Mouse (Mus musculus) frontal cortex, postnatal 36 days (tissue): Measurements from ENCODE around the gene Ccdc38.
"Not testable (repeated sequence)": the region's sequence is repeated elsewhere in the genome, so short reads cannot be mapped to it uniquely, and the experiment has no call there.

Experiments
- DNase-seq, 2 experiments: peaks; one replicate each; pipeline ENCODE4 v3.0.0; 2022; ENCODE audit warnings: low spot score in 2 of 2

Ccdc38 gene

GRCm38 (mm10) chr10:93548991-93549390 is 8.6 kb downstream of the Ccdc38 start:
- peak; percentile 68 to 80 for DNase-seq

- DNase-seq = no peak
Measured at GRCm38 (mm10) chr10:93549821-93550220, 9.4 kb downstream of the Ccdc38 start.

- DNase-seq = no peak
Measured at GRCm38 (mm10) chr10:93552596-93552995, 12.2 kb downstream of the Ccdc38 start.

GRCm38 (mm10) chr10:93557971-93558370 is 17.5 kb downstream of the Ccdc38 start:
- DNase-seq = not testable (repeated sequence)

GRCm38 (mm10) chr10:93559786-93560185 is 19.4 kb downstream of the Ccdc38 start:
- no peak for DNase-seq

GRCm38 (mm10) chr10:93564518-93565090 is 24.2 kb downstream of the Ccdc38 start:
- no peak for DNase-seq

GRCm38 (mm10) chr10:93567066-93567465 is 26.6 kb downstream of the Ccdc38 start:
- no peak for DNase-seq

GRCm38 (mm10) chr10:93567841-93568566 is 27.6 kb downstream of the Ccdc38 start:
- DNase-seq = no peak

- no peak for DNase-seq
Measured at GRCm38 (mm10) chr10:93568671-93569070, 28.2 kb downstream of the Ccdc38 start.

GRCm38 (mm10) chr10:93572209-93572608 is 31.8 kb downstream of the Ccdc38 start:
- DNase-seq = no peak

- no peak for DNase-seq
Measured at GRCm38 (mm10) chr10:93574966-93575365, 34.5 kb downstream of the Ccdc38 start.

- no peak for DNase-seq
Measured at GRCm38 (mm10) chr10:93575960-93576359, 35.5 kb downstream of the Ccdc38 start.

- peak; percentile 68 to 82 for DNase-seq
Measured at GRCm38 (mm10) chr10:93577271-93577886, 36.9 kb downstream of the Ccdc38 start.

GRCm38 (mm10) chr10:93588796-93589195 is 48.4 kb downstream of the Ccdc38 start:
- no peak for DNase-seq

- peak; percentile 95 to 98 for DNase-seq
Measured at GRCm38 (mm10) chr10:93589281-93589848, 48.9 kb downstream of the Ccdc38 start, which contains the start of gene Snrpf. Gene Snrpf (minus strand): TSS chr10:93589706.

- no peak for DNase-seq
Measured at GRCm38 (mm10) chr10:93592456-93592855, 52.0 kb downstream of the Ccdc38 start.

- peak; percentile 88 to 94 for DNase-seq
Measured at GRCm38 (mm10) chr10:93594022-93594482, 53.6 kb downstream of the Ccdc38 start.

GRCm38 (mm10) chr10:93595831-93596230 is 55.4 kb downstream of the Ccdc38 start:
- no peak for DNase-seq

- no peak for DNase-seq
Measured at GRCm38 (mm10) chr10:93596641-93597040, 56.2 kb downstream of the Ccdc38 start.

- no peak for DNase-seq
Measured at GRCm38 (mm10) chr10:93602309-93602708, 61.9 kb downstream of the Ccdc38 start.

- DNase-seq = no peak
Measured at GRCm38 (mm10) chr10:93603256-93603655, 62.8 kb downstream of the Ccdc38 start.

GRCm38 (mm10) chr10:93606326-93606725 is 65.9 kb downstream of the Ccdc38 start:
- no peak for DNase-seq
